In genomic region chr19:39960861-39961260, GRCm38 (mm10) we compare ENCODE assay signal across 10 mouse cellular contexts. TPM values are rescaled to one million over a fixed set of nuclear protein-coding genes. Genes with fewer than 3 reads are reported as not detected.
"Had no signal": no experiment of that assay in that cellular context is flagged by ENCODE, and none has a peak within 500 bp of the region (broad histone marks: within the 10 kb centered on the region; RNA-seq: fewer than 3 reads in every experiment).

No protein-coding gene starts in this region.

RNA-seq across cellular contexts. Expression of gene Cyp2c37, which starts 31.4 kb away (rescaled TPM):
- total RNA-seq: left cerebral cortex, postnatal 10 days; left cerebral cortex, postnatal 14 days; left cerebral cortex, postnatal 25 days; left cerebral cortex, postnatal 36 days; left cerebral cortex, postnatal 4 days; megakaryocyte progenitor cell, adult 5-6 weeks; megakaryocyte, adult 5-6 weeks; megakaryocyte-erythroid progenitor cell, adult 5-6 weeks; midbrain, postnatal 0 days; monocyte, adult 5-6 weeks had no signal
